Mouse (Mus musculus) myocyte (in vitro differentiated cells): ENCODE results near the gene Ppdpf.

Experiments
- CEBPB ChIP-seq: IDR thresholded peaks from 2 replicates; pipeline ENCODE4 v1.6.1; 2011; ENCODE audit warnings: mild to moderate bottlenecking, moderate library complexity; ENCODE audit not compliant: poor library complexity, insufficient read depth, severe bottlenecking
- MAX ChIP-seq: IDR thresholded peaks from one replicate; pipeline ENCODE4 v1.6.1; 2011; ENCODE audit warnings: low read depth, mild to moderate bottlenecking, control low read depth
- MYOG ChIP-seq, 3 experiments: IDR thresholded peaks; one replicate each; pipeline ENCODE4 v1.6.1; 2011; ENCODE audit warnings: control low read depth in 2 of 3, low read depth in 2 of 3, mild to moderate bottlenecking in 2 of 3; ENCODE audit not compliant: insufficient read length in 2 of 3, control insufficient read depth in 1 of 3, insufficient read depth in 1 of 3
- POLR2A ChIP-seq: IDR thresholded peaks from one replicate; pipeline ENCODE4 v1.6.1; 2011; ENCODE audit warnings: low read depth, mild to moderate bottlenecking, control low read depth, moderate library complexity; ENCODE audit not compliant: insufficient read length
- POLR2AphosphoS2 ChIP-seq: IDR thresholded peaks from one replicate; pipeline ENCODE4 v1.6.1; 2011; ENCODE audit warnings: low read depth, control low read depth; ENCODE audit not compliant: insufficient read length
- SRF ChIP-seq: IDR thresholded peaks from one replicate; pipeline ENCODE4 v1.6.1; 2011; ENCODE audit warnings: low read depth; ENCODE audit not compliant: control insufficient read depth, insufficient read length
- TCF12 ChIP-seq: IDR thresholded peaks from one replicate; pipeline ENCODE4 v1.6.1; 2011; ENCODE audit warnings: mild to moderate bottlenecking, control low read depth; ENCODE audit not compliant: poor library complexity, insufficient read depth, severe bottlenecking
- USF1 ChIP-seq: IDR thresholded peaks from one replicate; pipeline ENCODE4 v1.6.1; 2011; ENCODE audit warnings: low read depth, mild to moderate bottlenecking, control low read depth, moderate library complexity

DNA sequence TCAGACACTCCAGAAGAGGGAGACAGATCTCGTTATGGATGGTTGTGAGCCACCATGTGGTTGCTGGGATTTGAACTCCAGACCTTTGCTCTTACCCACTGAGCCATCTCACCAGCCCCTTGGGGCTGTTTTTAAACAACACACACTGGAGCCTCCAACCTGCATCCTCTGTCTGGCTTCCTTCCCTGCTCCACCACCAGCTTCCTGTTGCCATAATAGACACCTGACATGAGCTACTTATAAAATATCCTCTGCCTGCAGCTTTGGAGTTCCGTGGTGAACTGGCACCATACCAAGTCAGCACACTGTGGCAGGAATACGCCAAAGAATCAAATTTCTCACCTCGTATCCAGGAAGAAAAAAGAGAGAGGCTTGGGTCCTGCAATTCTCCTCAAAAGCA, 26.2 kb upstream of the Ppdpf start:
- no peak for TF ChIP-seq POLR2A
- no peak for TF ChIP-seq CEBPB
- no peak for TF ChIP-seq TCF12
- no peak for TF ChIP-seq USF1
- TF ChIP-seq MAX = no peak
- no peak for TF ChIP-seq MYOG (IDR thresholded peaks at IDR 0.05; ENCODE audit: control insufficient read depth in 1 of 3, insufficient read depth in 1 of 3, insufficient read length in 2 of 3, low read depth in 2 of 3)
- no peak for TF ChIP-seq POLR2AphosphoS2
- TF ChIP-seq SRF = no peak
